Mouse (Mus musculus): Measurements from ENCODE around the gene Magi2.
"Not testable (repeated sequence)": the region's sequence is repeated elsewhere in the genome, so short reads cannot be mapped to it uniquely, and the experiment has no call there.

Magi2 gene

DNA sequence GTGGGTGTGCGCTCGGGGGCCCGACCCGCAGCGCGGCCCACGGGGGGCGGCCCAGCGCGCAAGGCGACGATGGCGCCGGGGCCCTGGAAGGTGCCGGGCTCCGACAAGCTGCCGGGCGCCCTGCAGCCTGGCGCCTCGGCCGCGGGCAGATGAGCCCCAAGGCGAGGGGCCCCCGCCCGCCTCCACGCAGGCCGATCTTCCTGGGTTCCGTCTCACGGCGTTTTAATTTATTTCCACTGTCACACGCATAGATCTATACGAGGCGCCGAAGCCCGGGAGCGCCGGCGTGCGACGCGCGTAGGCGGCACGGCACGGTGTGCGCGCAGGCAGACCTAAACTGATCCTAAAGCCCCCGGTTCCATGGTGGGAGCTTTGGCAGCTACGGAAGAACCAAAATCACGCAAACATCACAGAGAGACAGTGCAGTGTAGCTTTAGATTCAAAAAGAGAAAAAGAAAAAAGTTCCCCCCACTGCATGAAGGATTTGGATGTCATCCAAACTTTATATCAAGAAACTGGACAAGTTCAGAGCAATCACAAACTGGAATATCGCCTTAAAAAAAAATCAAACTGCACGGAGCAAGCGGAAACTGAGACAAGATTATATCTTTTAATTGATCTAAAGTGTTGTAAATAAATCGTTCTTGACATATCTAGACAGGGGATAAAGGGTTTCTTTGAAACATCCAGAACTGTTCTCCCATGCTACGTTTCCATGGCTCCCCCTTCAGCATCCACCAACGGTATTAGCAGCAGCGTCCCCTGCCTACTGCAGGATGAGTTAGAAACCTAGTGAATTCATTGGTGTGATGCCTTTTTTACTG is 1475.9 kb downstream of the Magi2 start:
- peak; percentile 4 to 17 for DNase-seq (ENCODE audit: low spot score in 2 of 2)

- DNase-seq (ENCODE audit: low spot score in 2 of 2): no peak
These were observed 1476.5 kb downstream of the Magi2 start for GRCm38 (mm10) chr5:20703304-20703700.

DNA sequence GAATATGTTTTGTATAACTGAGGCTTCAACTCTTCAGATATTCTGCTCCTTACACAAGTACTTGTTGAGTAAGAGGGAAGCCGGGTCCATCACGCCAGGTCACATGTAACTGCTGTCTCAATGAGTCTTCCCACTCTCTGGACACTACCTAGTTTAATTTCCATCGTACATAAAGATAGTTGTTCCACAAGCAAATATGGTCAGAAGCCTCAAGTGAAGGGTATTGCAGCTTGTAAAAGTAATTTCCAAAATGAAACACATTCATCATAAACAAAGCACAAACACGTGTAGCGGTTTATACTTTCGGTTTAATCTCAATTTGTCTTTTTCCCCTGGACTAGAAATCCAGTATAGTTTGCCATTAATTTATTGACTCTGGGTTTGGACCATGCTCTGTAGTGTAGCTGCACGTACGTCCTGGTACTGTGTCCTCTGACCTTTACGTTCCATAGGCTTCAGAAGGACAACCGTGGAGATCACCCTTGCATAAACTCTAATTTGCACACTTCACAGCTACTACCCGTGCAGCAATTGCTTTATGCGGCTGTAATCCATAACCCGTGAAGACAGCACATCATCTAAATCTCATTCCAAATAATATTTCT is 1477.2 kb downstream of the Magi2 start:
- DNase-seq (ENCODE audit: low spot score in 2 of 2): no peak

DNA sequence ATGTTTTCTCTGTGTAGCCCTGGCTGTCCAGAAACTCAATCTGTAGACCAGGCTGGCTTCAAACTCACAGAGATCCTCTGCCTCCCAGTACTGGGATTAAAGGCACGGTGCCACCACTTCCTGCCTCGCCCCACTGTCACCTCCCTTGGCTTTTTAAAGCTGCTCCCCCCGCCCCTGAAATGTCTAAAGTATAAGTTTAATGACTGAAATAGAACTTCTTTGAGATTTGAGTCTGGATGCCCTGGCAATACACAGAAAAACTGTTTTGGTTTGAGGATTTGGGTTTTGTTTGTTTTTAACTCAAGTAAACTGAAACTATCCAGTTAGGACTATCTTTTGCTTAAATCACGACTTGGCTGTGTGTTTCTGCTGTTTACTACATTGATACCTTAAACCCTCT is 1478.0 kb downstream of the Magi2 start:
- DNase-seq (ENCODE audit: low spot score in 2 of 2): no peak

DNA sequence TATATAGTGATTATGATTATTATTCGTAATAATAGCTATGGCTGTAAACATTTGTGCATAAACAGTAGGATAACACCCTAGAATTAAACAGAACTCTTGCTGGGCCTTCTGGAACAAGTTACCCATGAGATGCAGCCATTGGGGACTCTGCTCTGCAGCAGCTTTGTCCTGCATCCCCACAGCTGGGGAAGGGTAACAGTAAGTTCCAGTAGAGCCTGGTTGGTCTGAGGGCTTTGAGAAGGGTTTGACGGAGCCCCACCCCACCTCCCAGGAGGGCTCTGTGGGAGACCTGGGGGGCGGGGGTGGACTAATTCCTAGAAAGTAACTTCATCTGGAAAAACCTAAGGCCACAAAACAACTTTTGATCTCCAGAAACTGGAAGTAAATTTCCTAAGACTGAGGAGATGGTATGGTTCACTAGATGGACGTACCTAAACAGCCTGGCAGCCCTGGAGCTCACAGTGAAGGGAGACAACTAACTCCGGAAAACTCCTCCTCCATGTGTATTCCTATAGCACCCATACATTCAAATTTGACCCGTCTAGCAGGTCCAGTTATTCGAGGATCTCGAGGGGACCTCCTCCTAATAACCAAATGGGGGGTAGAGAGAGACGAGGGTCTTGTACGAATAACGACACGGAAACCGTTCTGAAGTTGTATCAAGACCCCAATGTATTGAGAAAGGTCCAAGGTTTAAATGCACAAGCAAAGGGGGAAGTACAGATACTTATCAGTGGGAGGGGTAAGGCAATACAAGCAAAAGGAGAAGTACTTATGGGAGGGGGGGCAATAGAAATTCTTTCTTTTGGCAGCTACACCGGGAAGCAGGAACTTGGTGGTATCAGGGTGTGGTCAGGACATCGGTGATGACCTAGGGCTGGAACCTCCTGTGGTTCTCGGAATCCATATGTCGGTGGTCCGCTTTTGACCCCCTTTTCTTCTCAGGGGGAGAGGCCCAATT is 1479.8 kb downstream of the Magi2 start:
- not testable (repeated sequence) for DNase-seq (ENCODE audit: low spot score in 2 of 2)

GRCm38 (mm10) chr5:20710845-20711244 is 1484.0 kb downstream of the Magi2 start:
- not testable (repeated sequence) for DNase-seq (ENCODE audit: low spot score in 2 of 2)

DNA sequence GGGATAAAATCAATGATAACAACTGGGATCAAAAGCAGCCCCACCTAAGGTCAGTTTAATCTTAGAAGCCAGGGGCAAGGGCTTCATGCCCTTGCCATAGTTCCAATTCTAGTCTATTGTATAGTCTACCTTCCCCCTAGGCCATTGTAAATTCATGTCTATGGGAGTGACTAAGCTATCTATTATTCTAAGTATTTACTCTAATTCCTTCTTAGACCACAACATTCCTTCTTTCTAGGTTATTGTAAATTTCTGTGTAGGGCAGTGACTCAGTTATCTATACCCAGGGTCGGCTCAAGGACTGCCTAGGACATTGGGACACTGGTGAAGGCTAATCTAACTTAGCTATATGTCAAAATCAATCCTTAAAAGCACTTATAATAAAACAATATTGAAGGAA is 1487.8 kb downstream of the Magi2 start:
- DNase-seq (ENCODE audit: low spot score in 2 of 2): not testable (repeated sequence)

GRCm38 (mm10) chr5:20715980-20716379 is 1489.1 kb downstream of the Magi2 start:
- DNase-seq (ENCODE audit: low spot score in 2 of 2): not testable (repeated sequence)

DNA sequence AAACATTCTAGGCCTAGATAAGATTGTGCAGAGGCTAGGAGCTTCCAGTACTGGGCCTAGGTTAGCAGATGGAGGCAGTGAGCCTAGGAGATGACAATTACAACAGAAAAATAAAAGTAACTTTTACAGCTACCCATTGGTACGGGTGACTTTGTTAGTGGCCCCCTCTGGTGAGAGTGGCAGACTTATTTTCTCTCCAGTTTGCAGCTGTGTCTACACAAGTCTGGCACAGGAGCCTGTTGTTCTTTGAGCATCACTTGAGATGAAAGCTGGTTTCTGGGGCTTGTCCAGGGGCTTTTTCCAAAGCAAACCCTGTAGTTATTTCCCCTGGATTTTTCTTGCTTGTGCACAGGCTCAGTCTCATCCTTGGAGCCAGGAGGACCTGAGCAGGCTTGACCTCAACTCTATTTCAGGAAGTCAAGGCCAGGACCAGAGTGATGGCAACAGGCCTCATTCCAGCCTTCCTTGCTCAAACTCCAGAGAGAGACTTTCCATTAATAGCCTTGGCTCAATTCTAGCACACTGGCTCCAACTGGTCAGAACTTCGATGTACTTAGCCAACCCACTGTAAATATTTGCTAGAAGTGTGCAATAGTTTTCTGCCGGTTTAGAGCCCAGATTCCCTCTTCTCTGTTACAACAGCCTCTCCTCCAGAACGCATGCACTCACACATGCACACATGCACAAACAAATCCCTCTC is 1493.5 kb downstream of the Magi2 start:
- peak; percentile 61 to 72 for DNase-seq (ENCODE audit: low spot score in 2 of 2)

GRCm38 (mm10) chr5:20723226-20723625 is 1496.4 kb downstream of the Magi2 start:
- DNase-seq (ENCODE audit: low spot score in 2 of 2): not testable (repeated sequence)

GRCm38 (mm10) chr5:20738795-20739194 is 1512.0 kb downstream of the Magi2 start:
- no peak for DNase-seq (ENCODE audit: low spot score in 2 of 2)

- no peak for DNase-seq (ENCODE audit: low spot score in 2 of 2)
These were observed 1514.4 kb downstream of the Magi2 start for GRCm38 (mm10) chr5:20741193-20741592.

GRCm38 (mm10) chr5:20741936-20742335 is 1515.1 kb downstream of the Magi2 start:
- DNase-seq (ENCODE audit: low spot score in 2 of 2): no peak

DNA sequence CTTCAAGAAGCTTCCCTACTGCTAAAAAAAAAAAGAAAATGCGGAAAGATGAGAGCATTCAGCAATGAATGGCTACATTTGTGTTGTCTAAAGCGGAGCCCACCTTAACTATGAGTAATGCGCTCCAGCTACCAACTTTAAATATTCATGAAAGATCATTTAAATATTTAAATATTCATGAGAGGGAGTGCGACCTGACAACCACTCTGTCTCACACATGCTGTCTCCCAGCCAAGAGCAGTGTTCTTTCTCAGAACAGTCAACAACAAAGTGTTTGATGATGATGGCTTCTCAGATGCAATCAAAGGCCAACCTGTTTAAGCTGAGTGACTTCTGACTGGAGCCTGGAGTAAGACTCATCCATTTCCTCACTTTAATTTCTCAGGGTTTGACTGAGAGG is 1521.3 kb downstream of the Magi2 start:
- no peak for DNase-seq (ENCODE audit: low spot score in 2 of 2)

- no peak for DNase-seq (ENCODE audit: low spot score in 2 of 2)
These were observed 1522.0 kb downstream of the Magi2 start for GRCm38 (mm10) chr5:20748856-20749255.

GRCm38 (mm10) chr5:20749535-20749934 is 1522.7 kb downstream of the Magi2 start:
- DNase-seq (ENCODE audit: low spot score in 2 of 2): no peak

GRCm38 (mm10) chr5:20751000-20751399 is 1524.2 kb downstream of the Magi2 start:
- DNase-seq (ENCODE audit: low spot score in 2 of 2): no peak

GRCm38 (mm10) chr5:20751696-20752095 is 1524.9 kb downstream of the Magi2 start:
- peak; percentile 9 to 14 for DNase-seq (ENCODE audit: low spot score in 2 of 2)

GRCm38 (mm10) chr5:20753096-20753495 is 1526.3 kb downstream of the Magi2 start:
- no peak for DNase-seq (ENCODE audit: low spot score in 2 of 2)

DNA sequence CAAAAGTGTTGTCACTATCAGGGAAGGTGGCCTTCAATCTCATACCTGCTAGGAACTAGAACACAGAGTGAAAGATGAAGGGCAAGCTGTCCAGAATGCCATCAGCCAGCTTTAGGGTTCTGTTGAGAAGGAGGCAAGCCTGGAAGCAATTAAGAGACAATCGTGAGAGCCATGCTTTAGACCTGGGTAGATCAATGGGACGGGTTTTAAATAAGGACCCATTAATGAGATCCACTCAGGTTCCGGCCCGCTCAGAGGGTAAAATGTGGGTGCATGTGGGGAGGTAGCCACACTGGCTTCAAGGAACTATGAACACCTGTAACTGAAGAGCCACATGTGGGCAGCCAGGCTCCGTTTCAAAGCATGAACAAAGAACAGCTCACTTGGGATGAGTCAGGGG is 1527.1 kb downstream of the Magi2 start:
- DNase-seq (ENCODE audit: low spot score in 2 of 2): no peak
